Mouse (Mus musculus): ENCODE data around the gene Rasef.

GRCm38 (mm10) chr4:73789534-73789933, 1.3 kb downstream of the Rasef start:
- TF ChIP-seq POLR2A (IDR thresholded peaks at IDR 0.05; ENCODE audit: insufficient read depth, low read length), result no peak
- no peak for TF ChIP-seq CTCF (IDR thresholded peaks at IDR 0.05; ENCODE audit: low read depth, low read length)
